Mouse (Mus musculus): ENCODE measurements at regions not wholly inside any gene's neighbourhood (a gene's known extent, or its start where the extent isn't known, plus 50 kb on each side); places are given as distances from the start of the nearest gene placed in this dataset.

GRCm38 (mm10) chr1:108562981-108563380, 973.2 kb downstream of the Serpinb8 start:
- no peak for TF ChIP-seq CTCF (IDR thresholded peaks at IDR 0.05; ENCODE audit: low read depth)
- H3K4me3 ChIP-seq (ENCODE audit: low read length), result no peak overlapping the region
- no peak overlapping the region for H3K4me2 ChIP-seq (ENCODE audit: low read depth, low read length)
- DNase-seq (ENCODE audit: low spot score), result no peak
- no peaks in the 10 kb centered on the region for H3K4me1 ChIP-seq (ENCODE audit: insufficient read depth, low read length)
- no peaks in the 10 kb centered on the region for H3K27me3 ChIP-seq (ENCODE audit: insufficient read depth, low read length)
- H3K36me3 ChIP-seq (ENCODE audit: insufficient read depth, low read length), result no peaks in the 10 kb centered on the region
- 66% methylated on average over 1 of the region's 1 CpGs for WGBS
- ATAC-seq, result no peak
- no peaks in the 10 kb centered on the region for H3K9me3 ChIP-seq (ENCODE audit: low read length)
- H3K27ac ChIP-seq, result no peak overlapping the region
- H3K9ac ChIP-seq (replicated peaks; ENCODE audit: low read length), result no peak overlapping the region

- no peaks in the 10 kb centered on the region for H3K36me3 ChIP-seq (ENCODE audit: insufficient read depth, low read length)
- 60% methylated on average over 3 of the region's 3 CpGs for WGBS
These were observed 982.2 kb downstream of the Serpinb8 start for GRCm38 (mm10) chr1:108571977-108572376.

GRCm38 (mm10) chr1:108572765-108573164, 983.0 kb downstream of the Serpinb8 start:
- no peak overlapping the region for H3K9ac ChIP-seq (replicated peaks; ENCODE audit: low read length)
- DNase-seq (ENCODE audit: low spot score), result no peak
- H3K4me3 ChIP-seq (ENCODE audit: low read length), result no peak overlapping the region
- ATAC-seq, result no peak
- no peaks in the 10 kb centered on the region for H3K9me3 ChIP-seq (ENCODE audit: low read length)
- TF ChIP-seq CTCF (IDR thresholded peaks at IDR 0.05; ENCODE audit: low read depth), result no peak
- H3K36me3 ChIP-seq (ENCODE audit: insufficient read depth, low read length), result no peaks in the 10 kb centered on the region
- no peak overlapping the region for H3K27ac ChIP-seq
- no peaks in the 10 kb centered on the region for H3K27me3 ChIP-seq (ENCODE audit: insufficient read depth, low read length)
- H3K4me1 ChIP-seq (ENCODE audit: insufficient read depth, low read length), result no peaks in the 10 kb centered on the region
- no peak overlapping the region for H3K4me2 ChIP-seq (ENCODE audit: low read depth, low read length)

More at GRCm38 (mm10) chr1:108571977-108572376, 982.2 kb downstream of the Serpinb8 start:
- TF ChIP-seq CTCF (IDR thresholded peaks at IDR 0.05; ENCODE audit: low read depth), result no peak
- ATAC-seq (no peak), DNase-seq (ENCODE audit: low spot score) (no peak)
- no peaks in the 10 kb centered on the region for H3K27me3 ChIP-seq (ENCODE audit: insufficient read depth, low read length)
- H3K9me3 ChIP-seq (ENCODE audit: low read length), result no peaks in the 10 kb centered on the region
- H3K4me2 ChIP-seq (ENCODE audit: low read depth, low read length), result no peak overlapping the region
- no peak overlapping the region for H3K9ac ChIP-seq (replicated peaks; ENCODE audit: low read length)
- no peaks in the 10 kb centered on the region for H3K4me1 ChIP-seq (ENCODE audit: insufficient read depth, low read length)
- no peak overlapping the region for H3K4me3 ChIP-seq (ENCODE audit: low read length)
- no peak overlapping the region for H3K27ac ChIP-seq

GRCm38 (mm10) chr1:108576806-108577205, 987.0 kb downstream of the Serpinb8 start:
- no peak overlapping the region for H3K4me2 ChIP-seq (ENCODE audit: low read depth, low read length)
- ATAC-seq, result no peak
- 55% methylated on average over 6 of the region's 6 CpGs for WGBS
- no peak overlapping the region for H3K27ac ChIP-seq
- no peaks in the 10 kb centered on the region for H3K36me3 ChIP-seq (ENCODE audit: insufficient read depth, low read length)
- H3K4me3 ChIP-seq (ENCODE audit: low read length), result no peak overlapping the region
- H3K4me1 ChIP-seq (ENCODE audit: insufficient read depth, low read length), result no peaks in the 10 kb centered on the region
- H3K9me3 ChIP-seq (ENCODE audit: low read length), result no peaks in the 10 kb centered on the region
- DNase-seq (ENCODE audit: low spot score), result peak; percentile 13
- H3K9ac ChIP-seq (replicated peaks; ENCODE audit: low read length), result no peak overlapping the region
- TF ChIP-seq CTCF (IDR thresholded peaks at IDR 0.05; ENCODE audit: low read depth), result no peak
- H3K27me3 ChIP-seq (ENCODE audit: insufficient read depth, low read length), result no peaks in the 10 kb centered on the region

- 52% methylated on average over 3 of the region's 3 CpGs for WGBS
- Histone ChIP-seq H3K4me3 (ENCODE audit: low read length) (no peak overlapping the region), H3K36me3 (ENCODE audit: insufficient read depth, low read length) (no peaks in the 10 kb centered on the region), H3K27ac (no peak overlapping the region), H3K9ac (replicated peaks; ENCODE audit: low read length) (no peak overlapping the region), H3K4me1 (ENCODE audit: insufficient read depth, low read length) (no peaks in the 10 kb centered on the region), H3K9me3 (ENCODE audit: low read length) (no peaks in the 10 kb centered on the region), H3K4me2 (ENCODE audit: low read depth, low read length) (no peak overlapping the region), H3K27me3 (ENCODE audit: insufficient read depth, low read length) (no peaks in the 10 kb centered on the region)
- DNase-seq (ENCODE audit: low spot score) (peak; percentile 18), ATAC-seq (no peak)
- TF ChIP-seq CTCF (IDR thresholded peaks at IDR 0.05; ENCODE audit: low read depth), result no peak
These were observed 988.0 kb downstream of the Serpinb8 start for GRCm38 (mm10) chr1:108577793-108578192.

- Histone ChIP-seq H3K27ac (no peak overlapping the region), H3K9ac (replicated peaks; ENCODE audit: low read length) (no peak overlapping the region), H3K4me3 (ENCODE audit: low read length) (no peak overlapping the region), H3K27me3 (ENCODE audit: insufficient read depth, low read length) (no peaks in the 10 kb centered on the region), H3K36me3 (ENCODE audit: insufficient read depth, low read length) (no peaks in the 10 kb centered on the region), H3K4me1 (ENCODE audit: insufficient read depth, low read length) (no peaks in the 10 kb centered on the region), H3K4me2 (ENCODE audit: low read depth, low read length) (no peak overlapping the region), H3K9me3 (ENCODE audit: low read length) (no peaks in the 10 kb centered on the region)
- WGBS, result 87% methylated on average over 3 of the region's 3 CpGs
- TF ChIP-seq CTCF (IDR thresholded peaks at IDR 0.05; ENCODE audit: low read depth), result no peak
- DNase-seq (ENCODE audit: low spot score) (no peak), ATAC-seq (no peak)
These were observed 1003.1 kb downstream of the Serpinb8 start for GRCm38 (mm10) chr1:108592720-108593422.

- Histone ChIP-seq H3K9me3 (ENCODE audit: low read length) (no peaks in the 10 kb centered on the region), H3K4me3 (ENCODE audit: low read length) (no peak overlapping the region), H3K4me2 (ENCODE audit: low read depth, low read length) (no peak overlapping the region), H3K36me3 (ENCODE audit: insufficient read depth, low read length) (no peaks in the 10 kb centered on the region), H3K27ac (no peak overlapping the region), H3K27me3 (ENCODE audit: insufficient read depth, low read length) (no peaks in the 10 kb centered on the region), H3K4me1 (ENCODE audit: insufficient read depth, low read length) (no peaks in the 10 kb centered on the region), H3K9ac (replicated peaks; ENCODE audit: low read length) (no peak overlapping the region)
- ATAC-seq (no peak), DNase-seq (ENCODE audit: low spot score) (no peak)
- WGBS, result 93% methylated on average over 11 of the region's 11 CpGs
- TF ChIP-seq CTCF (IDR thresholded peaks at IDR 0.05; ENCODE audit: low read depth), result no peak
These were observed 1007.3 kb downstream of the Serpinb8 start for GRCm38 (mm10) chr1:108597129-108597528.
